Mouse (Mus musculus) olfactory bulb, adult 2 months (tissue): Measurements from ENCODE around the gene Rcn3.

Experiments
- CTCF ChIP-seq: fragments of 200-500 bp; IDR thresholded peaks from 2 replicates; pipeline ENCODE4 v1.5.1; 2012; ENCODE audit warnings: low read depth, mild to moderate bottlenecking, low read length, moderate library complexity; ENCODE audit not compliant: insufficient read depth
- POLR2A ChIP-seq: fragments of 200-500 bp; IDR thresholded peaks from 2 replicates; pipeline ENCODE4 v1.6.1; 2012; ENCODE audit warnings: mild to moderate bottlenecking, low read depth, low read length, moderate library complexity; ENCODE audit not compliant: insufficient read depth

GRCm38 (mm10) chr7:45133446-45134159 is 41.6 kb upstream of the Rcn3 start:
- TF ChIP-seq POLR2A = no peak
- no peak for TF ChIP-seq CTCF
